Mouse (Mus musculus) urinary bladder, postnatal 25 days (tissue): ENCODE measurements around the gene Sptbn4.
A peak's percentile ranks its signal among the peaks of the same experiment; 100 is the strongest.

ENCODE experiments used
- DNase-seq: peaks from one replicate; pipeline ENCODE4 v3.0.0; 2022; ENCODE audit warnings: low spot score

Sptbn4 gene

GRCm38 (mm10) chr7:27474490-27474954, 27.0 kb upstream of the Sptbn4 start:
- peak; percentile 98 for DNase-seq

GRCm38 (mm10) chr7:27473835-27474489, 26.5 kb upstream of the Sptbn4 start:
- DNase-seq: no peak

GRCm38 (mm10) chr7:27473156-27473834, 25.8 kb upstream of the Sptbn4 start, which contains the start of gene Sertad3:
TSS of gene Sertad3 (plus strand) at chr7:27473768.
- peak; percentile 100 for DNase-seq

GRCm38 (mm10) chr7:27472596-27472995, 25.1 kb upstream of the Sptbn4 start:
- no peak for DNase-seq

GRCm38 (mm10) chr7:27471390-27472120, 24.1 kb upstream of the Sptbn4 start:
- no peak for DNase-seq

- DNase-seq: no peak
Observed at GRCm38 (mm10) chr7:27467648-27468047, 20.2 kb upstream of the Sptbn4 start.

- DNase-seq: no peak
Observed at GRCm38 (mm10) chr7:27460477-27460876, 13.0 kb upstream of the Sptbn4 start.

- no peak for DNase-seq
Observed at GRCm38 (mm10) chr7:27459640-27460039, 12.2 kb upstream of the Sptbn4 start.

GRCm38 (mm10) chr7:27458614-27459013, 11.1 kb upstream of the Sptbn4 start:
- no peak for DNase-seq

GRCm38 (mm10) chr7:27455273-27455672, 7.8 kb upstream of the Sptbn4 start:
- no peak for DNase-seq

- DNase-seq: no peak
Observed at GRCm38 (mm10) chr7:27454461-27455121, 7.1 kb upstream of the Sptbn4 start.

GRCm38 (mm10) chr7:27452206-27452770, 4.8 kb upstream of the Sptbn4 start:
- no peak for DNase-seq

- DNase-seq: no peak
Observed at GRCm38 (mm10) chr7:27451359-27451758, 3.9 kb upstream of the Sptbn4 start.

- DNase-seq: peak; percentile 73
Observed at GRCm38 (mm10) chr7:27449256-27449862, 1.9 kb upstream of the Sptbn4 start.

- peak; percentile 22 for DNase-seq
Observed at GRCm38 (mm10) chr7:27448421-27449206, 1.1 kb upstream of the Sptbn4 start.

- DNase-seq: peak; percentile 11
Observed at GRCm38 (mm10) chr7:27446521-27447418, 716 bp downstream of the Sptbn4 start.

GRCm38 (mm10) chr7:27446051-27446450, 1.4 kb downstream of the Sptbn4 start:
- DNase-seq: no peak

- DNase-seq: no peak
Observed at GRCm38 (mm10) chr7:27440014-27440413, 7.5 kb downstream of the Sptbn4 start.

GRCm38 (mm10) chr7:27437544-27437943, 9.9 kb downstream of the Sptbn4 start:
- DNase-seq: no peak

GRCm38 (mm10) chr7:27433794-27434193, 13.7 kb downstream of the Sptbn4 start:
- no peak for DNase-seq
